Mouse (Mus musculus) myocyte (in vitro differentiated cells): ENCODE results near the gene Arglu1. TPM values are rescaled to one million over a fixed set of nuclear protein-coding genes. Genes with fewer than 3 reads are reported as not detected.

Source experiments
- H3K27me3 ChIP-seq: one replicate; pipeline ENCODE4 v1.6.1; 2011; ENCODE audit not compliant: control insufficient read depth, insufficient read depth, insufficient read length
- H3K36me3 ChIP-seq: one replicate; pipeline ENCODE4 v1.6.1; 2011; ENCODE audit not compliant: control insufficient read depth, insufficient read depth
- H3K4me2 ChIP-seq: one replicate; pipeline ENCODE4 v1.6.1; 2011; ENCODE audit warnings: low read depth, control low read depth
- H3K4me3 ChIP-seq: one replicate; pipeline ENCODE4 v1.5.1; 2011; ENCODE audit warnings: mild to moderate bottlenecking, control low read depth, moderate library complexity
- H3K79me2 ChIP-seq: one replicate; pipeline ENCODE4 v1.6.1; 2011; ENCODE audit not compliant: control insufficient read depth, insufficient read depth
- H3ac ChIP-seq: one replicate; pipeline ENCODE4 v1.6.1; 2011; ENCODE audit not compliant: control insufficient read depth, insufficient read length
- CEBPB ChIP-seq: IDR thresholded peaks from 2 replicates; pipeline ENCODE4 v1.6.1; 2011; ENCODE audit warnings: mild to moderate bottlenecking, moderate library complexity; ENCODE audit not compliant: poor library complexity, insufficient read depth, severe bottlenecking
- E2F4 ChIP-seq: IDR thresholded peaks from one replicate; pipeline ENCODE4 v1.6.1; 2011; ENCODE audit warnings: mild to moderate bottlenecking, control low read depth, moderate library complexity; ENCODE audit not compliant: insufficient read depth
- MAX ChIP-seq: IDR thresholded peaks from one replicate; pipeline ENCODE4 v1.6.1; 2011; ENCODE audit warnings: low read depth, mild to moderate bottlenecking, control low read depth
- MYOD1 ChIP-seq, 3 experiments: IDR thresholded peaks; one replicate each; pipeline ENCODE4 v1.6.1; 2011; ENCODE audit warnings: control low read depth in 2 of 3, low read depth in 2 of 3, mild to moderate bottlenecking in 2 of 3, moderate library complexity in 1 of 3; ENCODE audit not compliant: insufficient read length in 2 of 3, control insufficient read depth in 1 of 3
- MYOG ChIP-seq, 3 experiments: IDR thresholded peaks; one replicate each; pipeline ENCODE4 v1.6.1; 2011; ENCODE audit warnings: control low read depth in 2 of 3, low read depth in 2 of 3, mild to moderate bottlenecking in 2 of 3; ENCODE audit not compliant: insufficient read length in 2 of 3, control insufficient read depth in 1 of 3, insufficient read depth in 1 of 3
- POLR2A ChIP-seq: IDR thresholded peaks from one replicate; pipeline ENCODE4 v1.6.1; 2011; ENCODE audit warnings: low read depth, mild to moderate bottlenecking, control low read depth, moderate library complexity; ENCODE audit not compliant: insufficient read length
- POLR2AphosphoS2 ChIP-seq: IDR thresholded peaks from one replicate; pipeline ENCODE4 v1.6.1; 2011; ENCODE audit warnings: low read depth, control low read depth; ENCODE audit not compliant: insufficient read length
- REST ChIP-seq: IDR thresholded peaks from one replicate; pipeline ENCODE4 v1.6.1; 2011; ENCODE audit warnings: mild to moderate bottlenecking, control low read depth, moderate library complexity; ENCODE audit not compliant: insufficient read depth, insufficient read length
- SRF ChIP-seq: IDR thresholded peaks from one replicate; pipeline ENCODE4 v1.6.1; 2011; ENCODE audit warnings: low read depth; ENCODE audit not compliant: control insufficient read depth, insufficient read length
- TCF12 ChIP-seq: IDR thresholded peaks from one replicate; pipeline ENCODE4 v1.6.1; 2011; ENCODE audit warnings: mild to moderate bottlenecking, control low read depth; ENCODE audit not compliant: poor library complexity, insufficient read depth, severe bottlenecking
- TCF3 ChIP-seq: IDR thresholded peaks from one replicate; pipeline ENCODE4 v1.6.1; 2011; ENCODE audit warnings: low read depth, control low read depth; ENCODE audit not compliant: insufficient read length
- USF1 ChIP-seq: IDR thresholded peaks from one replicate; pipeline ENCODE4 v1.6.1; 2011; ENCODE audit warnings: low read depth, mild to moderate bottlenecking, control low read depth, moderate library complexity
- polyA plus RNA-seq: library from polyadenylated mRNA; unstranded; fragments of >200 nt; fragmentation: generic; extraction: Trizol; gene quantifications from one replicate; pipeline ENCODE4 v1.2.1, GENCODE M21; 2012; ENCODE audit warnings: missing spikeins

Arglu1 gene
- polyA plus RNA-seq, 1 experiment, result 17.7 TPM

GRCm38 (mm10) chr8:8649944-8650343 is 40.4 kb downstream of the Arglu1 start:
- Histone ChIP-seq H3K4me3 (no peak overlapping the region), H3K36me3 (no peaks in the 10 kb centered on the region), H3K4me2 (no peak overlapping the region), H3K79me2 (peaks cover 98% of the 10 kb centered on the region), H3K27me3 (no peaks in the 10 kb centered on the region), H3ac (no peak overlapping the region)
- no peak for TF ChIP-seq SRF
- TF ChIP-seq TCF12, result no peak
- TF ChIP-seq E2F4, result no peak
- TF ChIP-seq POLR2A, result no peak
- no peak for TF ChIP-seq TCF3
- TF ChIP-seq MYOG (IDR thresholded peaks at IDR 0.05; ENCODE audit: control insufficient read depth in 1 of 3, insufficient read depth in 1 of 3, insufficient read length in 2 of 3, low read depth in 2 of 3), result no peak
- no peak for TF ChIP-seq MAX
- TF ChIP-seq POLR2AphosphoS2, result no peak
- no peak for TF ChIP-seq MYOD1 (IDR thresholded peaks at IDR 0.05; ENCODE audit: control insufficient read depth in 1 of 3, insufficient read length in 2 of 3, low read depth in 2 of 3)
- no peak for TF ChIP-seq USF1
- TF ChIP-seq CEBPB, result no peak
- no peak for TF ChIP-seq REST

- TF ChIP-seq USF1 (no peak), MAX (no peak), POLR2AphosphoS2 (no peak), REST (no peak), MYOD1 (IDR thresholded peaks at IDR 0.05; ENCODE audit: control insufficient read depth in 1 of 3, insufficient read length in 2 of 3, low read depth in 2 of 3) (no peak), POLR2A (no peak), E2F4 (no peak), CEBPB (no peak), TCF12 (no peak), TCF3 (no peak), SRF (no peak), MYOG (IDR thresholded peaks at IDR 0.05; ENCODE audit: control insufficient read depth in 1 of 3, insufficient read depth in 1 of 3, insufficient read length in 2 of 3, low read depth in 2 of 3) (no peak)
- H3K36me3 ChIP-seq, result no peaks in the 10 kb centered on the region
- no peak overlapping the region for H3K4me3 ChIP-seq
- no peak overlapping the region for H3K4me2 ChIP-seq
- H3ac ChIP-seq, result no peak overlapping the region
- no peaks in the 10 kb centered on the region for H3K27me3 ChIP-seq
- peaks cover 98% of the 10 kb centered on the region for H3K79me2 ChIP-seq
These were observed 40.8 kb downstream of the Arglu1 start for GRCm38 (mm10) chr8:8649536-8649935.

GRCm38 (mm10) chr8:8648686-8649085 is 41.6 kb downstream of the Arglu1 start:
- Histone ChIP-seq H3K36me3 (no peaks in the 10 kb centered on the region), H3ac (no peak overlapping the region), H3K4me3 (no peak overlapping the region), H3K27me3 (no peaks in the 10 kb centered on the region), H3K4me2 (no peak overlapping the region), H3K79me2 (peaks cover 95% of the 10 kb centered on the region)
- no peak for TF ChIP-seq USF1
- TF ChIP-seq SRF, result no peak
- TF ChIP-seq MAX, result no peak
- TF ChIP-seq CEBPB, result no peak
- no peak for TF ChIP-seq MYOG (IDR thresholded peaks at IDR 0.05; ENCODE audit: control insufficient read depth in 1 of 3, insufficient read depth in 1 of 3, insufficient read length in 2 of 3, low read depth in 2 of 3)
- no peak for TF ChIP-seq TCF3
- no peak for TF ChIP-seq MYOD1 (IDR thresholded peaks at IDR 0.05; ENCODE audit: control insufficient read depth in 1 of 3, insufficient read length in 2 of 3, low read depth in 2 of 3)
- no peak for TF ChIP-seq E2F4
- TF ChIP-seq POLR2AphosphoS2, result no peak
- TF ChIP-seq TCF12, result no peak
- no peak for TF ChIP-seq REST
- no peak for TF ChIP-seq POLR2A

GRCm38 (mm10) chr8:8647824-8648223 is 42.5 kb downstream of the Arglu1 start:
- peaks cover 95% of the 10 kb centered on the region for H3K79me2 ChIP-seq
- H3K27me3 ChIP-seq, result no peaks in the 10 kb centered on the region
- no peaks in the 10 kb centered on the region for H3K36me3 ChIP-seq
- H3K4me3 ChIP-seq, result no peak overlapping the region
- no peak overlapping the region for H3ac ChIP-seq
- peak overlapping the region; percentile 28 for H3K4me2 ChIP-seq
- TF ChIP-seq CEBPB (no peak), MYOD1 (IDR thresholded peaks at IDR 0.05; ENCODE audit: control insufficient read depth in 1 of 3, insufficient read length in 2 of 3, low read depth in 2 of 3) (peak in 2 of 3 experiments; percentile 16 to 23)

- TF ChIP-seq SRF (no peak), MAX (no peak), POLR2A (no peak), CEBPB (no peak), USF1 (no peak), E2F4 (no peak), TCF3 (no peak), TCF12 (no peak), POLR2AphosphoS2 (no peak), REST (no peak), MYOG (IDR thresholded peaks at IDR 0.05; ENCODE audit: control insufficient read depth in 1 of 3, insufficient read depth in 1 of 3, insufficient read length in 2 of 3, low read depth in 2 of 3) (no peak), MYOD1 (IDR thresholded peaks at IDR 0.05; ENCODE audit: control insufficient read depth in 1 of 3, insufficient read length in 2 of 3, low read depth in 2 of 3) (no peak)
- H3K27me3 ChIP-seq, result no peaks in the 10 kb centered on the region
- H3K36me3 ChIP-seq, result no peaks in the 10 kb centered on the region
- peaks cover 95% of the 10 kb centered on the region for H3K79me2 ChIP-seq
- H3ac ChIP-seq, result no peak overlapping the region
- H3K4me3 ChIP-seq, result no peak overlapping the region
- H3K4me2 ChIP-seq, result peak overlapping the region; percentile 28
These were observed 43.0 kb downstream of the Arglu1 start for GRCm38 (mm10) chr8:8647319-8647718.
